Mouse (Mus musculus): ENCODE data around the gene Zc3h12a. TPM values are rescaled to one million over a fixed set of nuclear protein-coding genes. Genes with fewer than 3 reads are reported as not detected.

Zc3h12a gene
- polyA plus RNA-seq, 1 experiment from 2014 or later, result 0.14 TPM

GRCm38 (mm10) chr4:125122431-125123278 lies 5.0 kb downstream of the Zc3h12a start:
- Histone ChIP-seq H3K4me1 (peaks cover 8% of the 10 kb centered on the region), H3K27me3 (peaks cover 4% of the 10 kb centered on the region; the same call in 1 of the 2 replicates), H3K9me3 (no peaks in the 10 kb centered on the region), H3K4me2 (replicated peaks) (no peak overlapping the region), H3K27ac (replicated peaks) (no peak overlapping the region), H3K36me3 (no peaks in the 10 kb centered on the region), H3K4me3 (no peak overlapping the region), H3K9ac (replicated peaks) (no peak overlapping the region)
- 23% methylated on average over 16 of the region's 16 CpGs for WGBS
- ATAC-seq (replicated peaks), result no peak

- no peaks in the 10 kb centered on the region for H3K36me3 ChIP-seq
- no peak for ATAC-seq (replicated peaks)
- H3K27ac ChIP-seq (replicated peaks), result no peak overlapping the region
- H3K9me3 ChIP-seq, result no peaks in the 10 kb centered on the region
- H3K9ac ChIP-seq (replicated peaks), result no peak overlapping the region
- peaks cover 17% of the 10 kb centered on the region for H3K4me1 ChIP-seq
- no peaks in the 10 kb centered on the region for H3K27me3 ChIP-seq
- no peak overlapping the region for H3K4me2 ChIP-seq (replicated peaks)
- no peak overlapping the region for H3K4me3 ChIP-seq
- 96% methylated on average over 11 of the region's 11 CpGs for WGBS
Observed at GRCm38 (mm10) chr4:125119721-125120120, 7.9 kb downstream of the Zc3h12a start.

- Histone ChIP-seq H3K4me3 (no peak overlapping the region), H3K36me3 (no peaks in the 10 kb centered on the region), H3K27me3 (no peaks in the 10 kb centered on the region), H3K4me2 (replicated peaks) (no peak overlapping the region), H3K9me3 (no peaks in the 10 kb centered on the region), H3K9ac (replicated peaks) (no peak overlapping the region), H3K27ac (replicated peaks) (no peak overlapping the region), H3K4me1 (peaks cover 19% of the 10 kb centered on the region)
- 28% methylated on average over 10 of the region's 10 CpGs for WGBS
- ATAC-seq (replicated peaks), result no peak
Observed at GRCm38 (mm10) chr4:125119070-125119469, 8.6 kb downstream of the Zc3h12a start.

GRCm38 (mm10) chr4:125117902-125118320 lies 9.7 kb downstream of the Zc3h12a start:
- Histone ChIP-seq H3K27me3 (no peaks in the 10 kb centered on the region), H3K4me2 (replicated peaks) (no peak overlapping the region), H3K4me1 (peaks cover 19% of the 10 kb centered on the region), H3K4me3 (no peak overlapping the region), H3K9ac (replicated peaks) (no peak overlapping the region), H3K9me3 (no peaks in the 10 kb centered on the region), H3K36me3 (no peaks in the 10 kb centered on the region), H3K27ac (replicated peaks) (no peak overlapping the region)
- 86% methylated on average over 7 of the region's 7 CpGs for WGBS
- no peak for ATAC-seq (replicated peaks)

- H3K9me3 ChIP-seq, result no peaks in the 10 kb centered on the region
- H3K4me3 ChIP-seq, result no peak overlapping the region
- 0 out of 2 replicates have a peak, but pooled peaks cover 3% of the 10 kb centered on the region for H3K36me3 ChIP-seq
- peaks cover 19% of the 10 kb centered on the region for H3K4me1 ChIP-seq
- H3K27ac ChIP-seq (replicated peaks), result no peak overlapping the region
- no peaks in the 10 kb centered on the region for H3K27me3 ChIP-seq
- ATAC-seq (replicated peaks), result no peak
- no peak overlapping the region for H3K4me2 ChIP-seq (replicated peaks)
- H3K9ac ChIP-seq (replicated peaks), result no peak overlapping the region
- WGBS, result 59% methylated on average over 13 of the region's 13 CpGs
Observed at GRCm38 (mm10) chr4:125116929-125117328, 10.7 kb downstream of the Zc3h12a start.

- WGBS, result 72% methylated on average over 9 of the region's 9 CpGs
- H3K27me3 ChIP-seq, result no peaks in the 10 kb centered on the region
- H3K9ac ChIP-seq (replicated peaks), result no peak overlapping the region
- H3K4me1 ChIP-seq, result peaks cover 19% of the 10 kb centered on the region
- H3K27ac ChIP-seq (replicated peaks), result no peak overlapping the region
- ATAC-seq (replicated peaks), result no peak
- H3K4me3 ChIP-seq, result no peak overlapping the region
- H3K36me3 ChIP-seq, result 0 out of 2 replicates have a peak, but pooled peaks cover 5% of the 10 kb centered on the region
- H3K9me3 ChIP-seq, result no peaks in the 10 kb centered on the region
- H3K4me2 ChIP-seq (replicated peaks), result no peak overlapping the region
Observed at GRCm38 (mm10) chr4:125116090-125116861, 11.4 kb downstream of the Zc3h12a start.

- no peaks in the 10 kb centered on the region for H3K27me3 ChIP-seq
- H3K36me3 ChIP-seq, result peaks cover 5% of the 10 kb centered on the region; the same call in 1 of the 2 replicates
- ATAC-seq (replicated peaks), result no peak
- no peaks in the 10 kb centered on the region for H3K9me3 ChIP-seq
- H3K9ac ChIP-seq (replicated peaks), result no peak overlapping the region
- H3K27ac ChIP-seq (replicated peaks), result no peak overlapping the region
- peaks cover 19% of the 10 kb centered on the region for H3K4me1 ChIP-seq
- H3K4me3 ChIP-seq, result no peak overlapping the region
- no peak overlapping the region for H3K4me2 ChIP-seq (replicated peaks)
- 38% methylated on average over 6 of the region's 6 CpGs for WGBS
Observed at GRCm38 (mm10) chr4:125115710-125116089, 11.9 kb downstream of the Zc3h12a start.

GRCm38 (mm10) chr4:125115081-125115480 lies 12.6 kb downstream of the Zc3h12a start:
- ATAC-seq (replicated peaks), result 0 out of 2 replicates have a peak, but pooled peaks have one; percentile 28

GRCm38 (mm10) chr4:125114638-125115037 lies 13.0 kb downstream of the Zc3h12a start:
- Histone ChIP-seq H3K27ac (replicated peaks) (no peak overlapping the region), H3K9ac (replicated peaks) (no peak overlapping the region), H3K9me3 (no peaks in the 10 kb centered on the region), H3K36me3 (peaks cover 15% of the 10 kb centered on the region), H3K4me1 (peaks cover 19% of the 10 kb centered on the region), H3K4me3 (no peak overlapping the region), H3K4me2 (replicated peaks) (no peak overlapping the region), H3K27me3 (no peaks in the 10 kb centered on the region)
- 13% methylated on average over 6 of the region's 6 CpGs for WGBS
- peak; percentile 44 for ATAC-seq (replicated peaks)

More at GRCm38 (mm10) chr4:125115081-125115480, 12.6 kb downstream of the Zc3h12a start:
- no peak overlapping the region for H3K4me2 ChIP-seq (replicated peaks)
- H3K4me3 ChIP-seq, result no peak overlapping the region
- H3K36me3 ChIP-seq, result peaks cover 11% of the 10 kb centered on the region
- H3K9me3 ChIP-seq, result no peaks in the 10 kb centered on the region
- H3K27me3 ChIP-seq, result no peaks in the 10 kb centered on the region
- H3K27ac ChIP-seq (replicated peaks), result no peak overlapping the region
- WGBS, result 84% methylated on average over 4 of the region's 4 CpGs
- H3K4me1 ChIP-seq, result peaks cover 19% of the 10 kb centered on the region
- no peak overlapping the region for H3K9ac ChIP-seq (replicated peaks)

- Histone ChIP-seq H3K4me2 (replicated peaks) (no peak overlapping the region), H3K4me1 (no peaks in the 10 kb centered on the region), H3K27me3 (no peaks in the 10 kb centered on the region), H3K9me3 (no peaks in the 10 kb centered on the region), H3K27ac (replicated peaks) (no peak overlapping the region), H3K4me3 (no peak overlapping the region), H3K9ac (replicated peaks) (no peak overlapping the region), H3K36me3 (peaks cover 42% of the 10 kb centered on the region)
- ATAC-seq (replicated peaks), result no peak
- WGBS, result 94% methylated on average over 9 of the region's 9 CpGs
Observed at GRCm38 (mm10) chr4:125105354-125105753, 22.3 kb downstream of the Zc3h12a start.

- H3K4me3 ChIP-seq, result no peak overlapping the region
- no peak overlapping the region for H3K4me2 ChIP-seq (replicated peaks)
- H3K27ac ChIP-seq (replicated peaks), result no peak overlapping the region
- WGBS, result 69% methylated on average over 13 of the region's 13 CpGs
- ATAC-seq (replicated peaks), result no peak
- no peaks in the 10 kb centered on the region; the same call in 1 of the 2 replicates for H3K4me1 ChIP-seq
- peaks cover 23% of the 10 kb centered on the region for H3K36me3 ChIP-seq
- no peak overlapping the region for H3K9ac ChIP-seq (replicated peaks)
- H3K9me3 ChIP-seq, result no peaks in the 10 kb centered on the region
- no peaks in the 10 kb centered on the region for H3K27me3 ChIP-seq
Observed at GRCm38 (mm10) chr4:125101334-125101733, 26.3 kb downstream of the Zc3h12a start.

- Histone ChIP-seq H3K4me3 (no peak overlapping the region), H3K36me3 (peaks cover 18% of the 10 kb centered on the region), H3K9me3 (no peaks in the 10 kb centered on the region), H3K27me3 (no peaks in the 10 kb centered on the region), H3K4me2 (replicated peaks) (no peak overlapping the region), H3K9ac (replicated peaks) (no peak overlapping the region), H3K27ac (replicated peaks) (no peak overlapping the region), H3K4me1 (no peaks in the 10 kb centered on the region; the same call in 1 of the 2 replicates)
- WGBS, result 7% methylated on average over 8 of the region's 8 CpGs
- ATAC-seq (replicated peaks), result 0 out of 2 replicates have a peak, but pooled peaks have one; percentile 58
Observed at GRCm38 (mm10) chr4:125099458-125099857, 28.2 kb downstream of the Zc3h12a start.
